Mouse (Mus musculus): ENCODE measurements around the gene Strip2.

Gene Strip2

GRCm38 (mm10) chr6:29882870-29883269 lies 33.9 kb upstream of the Strip2 start:
- Histone ChIP-seq H3K9me3 (ENCODE audit: low read length) (no peaks in the 10 kb centered on the region), H3K4me3 (replicated peaks; ENCODE audit: low read length) (no peak overlapping the region), H3K4me1 (replicated peaks; ENCODE audit: low read depth, low read length) (0 out of 2 replicates have a peak, but pooled peaks cover 3% of the 10 kb centered on the region), H3K36me3 (ENCODE audit: insufficient read depth, low read length) (peaks cover 18% of the 10 kb centered on the region), H3K27me3 (ENCODE audit: insufficient read depth, low read length) (no peaks in the 10 kb centered on the region)
- TF ChIP-seq CTCF (conservative IDR thresholded peaks at IDR 0.05; ENCODE audit: low read length) (no peak), NANOG (IDR thresholded peaks at IDR 0.05; ENCODE audit: borderline replicate concordance, low read length) (no peak), POU5F1 (IDR thresholded peaks at IDR 0.05; ENCODE audit: borderline replicate concordance, low read length) (no peak)

- Histone ChIP-seq H3K36me3 (ENCODE audit: insufficient read depth, low read length) (peaks cover 14% of the 10 kb centered on the region), H3K27me3 (ENCODE audit: insufficient read depth, low read length) (no peaks in the 10 kb centered on the region), H3K9me3 (ENCODE audit: low read length) (no peaks in the 10 kb centered on the region), H3K4me1 (replicated peaks; ENCODE audit: low read depth, low read length) (peaks cover 5% of the 10 kb centered on the region), H3K4me3 (replicated peaks; ENCODE audit: low read length) (no peak overlapping the region)
- TF ChIP-seq POU5F1 (IDR thresholded peaks at IDR 0.05; ENCODE audit: borderline replicate concordance, low read length), result no peak
- TF ChIP-seq CTCF (conservative IDR thresholded peaks at IDR 0.05; ENCODE audit: low read length), result no peak
- no peak for TF ChIP-seq NANOG (IDR thresholded peaks at IDR 0.05; ENCODE audit: borderline replicate concordance, low read length)
Measured at GRCm38 (mm10) chr6:29891151-29891550, 25.7 kb upstream of the Strip2 start.

- Histone ChIP-seq H3K36me3 (ENCODE audit: insufficient read depth, low read length) (peaks cover 20% of the 10 kb centered on the region), H3K27me3 (ENCODE audit: insufficient read depth, low read length) (no peaks in the 10 kb centered on the region), H3K4me3 (replicated peaks; ENCODE audit: low read length) (no peak overlapping the region), H3K9me3 (ENCODE audit: low read length) (no peaks in the 10 kb centered on the region), H3K4me1 (replicated peaks; ENCODE audit: low read depth, low read length) (0 out of 2 replicates have a peak, but pooled peaks cover 3% of the 10 kb centered on the region)
- TF ChIP-seq NANOG (IDR thresholded peaks at IDR 0.05; ENCODE audit: borderline replicate concordance, low read length) (no peak), CTCF (conservative IDR thresholded peaks at IDR 0.05; ENCODE audit: low read length) (no peak), POU5F1 (IDR thresholded peaks at IDR 0.05; ENCODE audit: borderline replicate concordance, low read length) (no peak)
Measured at GRCm38 (mm10) chr6:29896976-29897375, 19.8 kb upstream of the Strip2 start.

- Histone ChIP-seq H3K36me3 (ENCODE audit: insufficient read depth, low read length) (peaks cover 29% of the 10 kb centered on the region), H3K27me3 (ENCODE audit: insufficient read depth, low read length) (no peaks in the 10 kb centered on the region), H3K9me3 (ENCODE audit: low read length) (no peaks in the 10 kb centered on the region), H3K4me1 (replicated peaks; ENCODE audit: low read depth, low read length) (0 out of 2 replicates have a peak, but pooled peaks cover 3% of the 10 kb centered on the region), H3K4me3 (replicated peaks; ENCODE audit: low read length) (no peak overlapping the region)
- TF ChIP-seq CTCF (conservative IDR thresholded peaks at IDR 0.05; ENCODE audit: low read length) (no peak), NANOG (IDR thresholded peaks at IDR 0.05; ENCODE audit: borderline replicate concordance, low read length) (no peak), POU5F1 (IDR thresholded peaks at IDR 0.05; ENCODE audit: borderline replicate concordance, low read length) (no peak)
Measured at GRCm38 (mm10) chr6:29901450-29901849, 15.4 kb upstream of the Strip2 start.

GRCm38 (mm10) chr6:29902256-29902655 lies 14.6 kb upstream of the Strip2 start:
- Histone ChIP-seq H3K4me3 (replicated peaks; ENCODE audit: low read length) (no peak overlapping the region), H3K27me3 (ENCODE audit: insufficient read depth, low read length) (no peaks in the 10 kb centered on the region), H3K4me1 (replicated peaks; ENCODE audit: low read depth, low read length) (0 out of 2 replicates have a peak, but pooled peaks cover 3% of the 10 kb centered on the region), H3K9me3 (ENCODE audit: low read length) (no peaks in the 10 kb centered on the region), H3K36me3 (ENCODE audit: insufficient read depth, low read length) (peaks cover 26% of the 10 kb centered on the region; the same call in 1 of the 2 replicates)
- no peak for TF ChIP-seq POU5F1 (IDR thresholded peaks at IDR 0.05; ENCODE audit: borderline replicate concordance, low read length)
- TF ChIP-seq CTCF (conservative IDR thresholded peaks at IDR 0.05; ENCODE audit: low read length), result no peak
- TF ChIP-seq NANOG (IDR thresholded peaks at IDR 0.05; ENCODE audit: borderline replicate concordance, low read length), result no peak

GRCm38 (mm10) chr6:29903343-29903914 lies 13.4 kb upstream of the Strip2 start:
- no peak overlapping the region for H3K4me3 ChIP-seq (replicated peaks; ENCODE audit: low read length)
- TF ChIP-seq POU5F1 (IDR thresholded peaks at IDR 0.05; ENCODE audit: borderline replicate concordance, low read length) (no peak), NANOG (IDR thresholded peaks at IDR 0.05; ENCODE audit: borderline replicate concordance, low read length) (no peak), CTCF (conservative IDR thresholded peaks at IDR 0.05; ENCODE audit: low read length) (no peak)
- 0 out of 2 replicates have a peak, but pooled peaks cover 3% of the 10 kb centered on the region for H3K4me1 ChIP-seq (replicated peaks; ENCODE audit: low read depth, low read length)
- H3K36me3 ChIP-seq (ENCODE audit: insufficient read depth, low read length), result peaks cover 27% of the 10 kb centered on the region
- no peaks in the 10 kb centered on the region for H3K9me3 ChIP-seq (ENCODE audit: low read length)
- no peaks in the 10 kb centered on the region for H3K27me3 ChIP-seq (ENCODE audit: insufficient read depth, low read length)

GRCm38 (mm10) chr6:29904281-29904680 lies 12.5 kb upstream of the Strip2 start:
- TF ChIP-seq NANOG (IDR thresholded peaks at IDR 0.05; ENCODE audit: borderline replicate concordance, low read length), result no peak
- no peak for TF ChIP-seq POU5F1 (IDR thresholded peaks at IDR 0.05; ENCODE audit: borderline replicate concordance, low read length)
- TF ChIP-seq CTCF (conservative IDR thresholded peaks at IDR 0.05; ENCODE audit: low read length), result no peak
- Histone ChIP-seq H3K36me3 (ENCODE audit: insufficient read depth, low read length) (peaks cover 36% of the 10 kb centered on the region), H3K9me3 (ENCODE audit: low read length) (no peaks in the 10 kb centered on the region), H3K4me1 (replicated peaks; ENCODE audit: low read depth, low read length) (0 out of 2 replicates have a peak, but pooled peaks cover 3% of the 10 kb centered on the region), H3K4me3 (replicated peaks; ENCODE audit: low read length) (no peak overlapping the region), H3K27me3 (ENCODE audit: insufficient read depth, low read length) (no peaks in the 10 kb centered on the region)

GRCm38 (mm10) chr6:29910631-29911030 lies 6.2 kb upstream of the Strip2 start:
- H3K9me3 ChIP-seq (ENCODE audit: low read length), result no peaks in the 10 kb centered on the region
- peaks cover 24% of the 10 kb centered on the region for H3K36me3 ChIP-seq (ENCODE audit: insufficient read depth, low read length)
- peaks cover 2% of the 10 kb centered on the region for H3K4me1 ChIP-seq (replicated peaks; ENCODE audit: low read depth, low read length)
- no peak overlapping the region for H3K4me3 ChIP-seq (replicated peaks; ENCODE audit: low read length)
- TF ChIP-seq POU5F1 (IDR thresholded peaks at IDR 0.05; ENCODE audit: borderline replicate concordance, low read length), result no peak
- no peak for TF ChIP-seq NANOG (IDR thresholded peaks at IDR 0.05; ENCODE audit: borderline replicate concordance, low read length)
- no peak for TF ChIP-seq CTCF (conservative IDR thresholded peaks at IDR 0.05; ENCODE audit: low read length)
- H3K27me3 ChIP-seq (ENCODE audit: insufficient read depth, low read length), result peaks cover 7% of the 10 kb centered on the region

GRCm38 (mm10) chr6:29913673-29914072 lies 3.1 kb upstream of the Strip2 start:
- no peaks in the 10 kb centered on the region for H3K9me3 ChIP-seq (ENCODE audit: low read length)
- peaks cover 16% of the 10 kb centered on the region for H3K4me1 ChIP-seq (replicated peaks; ENCODE audit: low read depth, low read length)
- H3K27me3 ChIP-seq (ENCODE audit: insufficient read depth, low read length), result peaks cover 27% of the 10 kb centered on the region
- H3K36me3 ChIP-seq (ENCODE audit: insufficient read depth, low read length), result peaks cover 10% of the 10 kb centered on the region
- no peak overlapping the region for H3K4me3 ChIP-seq (replicated peaks; ENCODE audit: low read length)
- TF ChIP-seq POU5F1 (IDR thresholded peaks at IDR 0.05; ENCODE audit: borderline replicate concordance, low read length) (no peak), CTCF (conservative IDR thresholded peaks at IDR 0.05; ENCODE audit: low read length) (no peak), NANOG (IDR thresholded peaks at IDR 0.05; ENCODE audit: borderline replicate concordance, low read length) (no peak)
